Mouse (Mus musculus) kidney, adult 2 months (tissue): ENCODE results near the gene Gdnf. TPM values are rescaled to one million over a fixed set of nuclear protein-coding genes. Genes with fewer than 3 reads are reported as not detected.

ENCODE experiments used
- DNase-seq: peaks from one replicate; pipeline ENCODE4 v3.0.0; 2021
- H3K27ac ChIP-seq: fragments of 200-500 bp; 2 replicates; pipeline ENCODE4 v1.5.1; 2012; ENCODE audit warnings: low read depth, low read length, control low read depth, inconsistent platforms; ENCODE audit not compliant: insufficient read depth
- H3K27me3 ChIP-seq: fragments of 200-500 bp; replicated peaks from 2 replicates; pipeline ENCODE4 v1.6.1; 2012; ENCODE audit warnings: mild to moderate bottlenecking, moderate library complexity, low read length, inconsistent platforms; ENCODE audit not compliant: control insufficient read depth, insufficient read depth
- H3K36me3 ChIP-seq: fragments of 200-500 bp; 2 replicates; pipeline ENCODE4 v1.6.1; 2012; ENCODE audit warnings: mild to moderate bottlenecking, moderate library complexity, low read length, inconsistent platforms; ENCODE audit not compliant: control insufficient read depth, insufficient read depth
- H3K4me1 ChIP-seq: fragments of 200-500 bp; 2 replicates; pipeline ENCODE4 v1.6.1; 2011; ENCODE audit warnings: low read length; ENCODE audit not compliant: control insufficient read depth, insufficient read depth
- H3K4me3 ChIP-seq: fragments of 200-500 bp; 2 replicates; pipeline ENCODE4 v1.5.1; 2011; ENCODE audit warnings: mild to moderate bottlenecking, low read depth, low read length, control low read depth; ENCODE audit not compliant: insufficient read depth
- CTCF ChIP-seq: fragments of 200-500 bp; conservative IDR thresholded peaks from 2 replicates; pipeline ENCODE4 v1.5.1; 2011; ENCODE audit warnings: low read depth, mild to moderate bottlenecking, control low read depth, low read length, moderate library complexity, mixed read lengths; ENCODE audit not compliant: insufficient read depth, insufficient read length
- POLR2A ChIP-seq: fragments of 200-500 bp; IDR thresholded peaks from one replicate; pipeline ENCODE4 v1.6.1; 2011; ENCODE audit warnings: low read depth, low read length, control low read depth
- WGBS: fragments of 180-500 bp; shearing (Covaris S2); methylation state at CpG from one replicate; pipeline ENCODE4 v1.1.7; 2018; 5-methylcytosine and 5-hydroxymethylcytosine counted together
- polyA plus RNA-seq: library from polyadenylated mRNA; depleted of rRNA; stranded (reverse); fragments of >200 nt; gene quantifications from 2 replicates; pipeline ENCODE4 v1.2.3, GENCODE M21; 2012

The Gdnf gene
- polyA plus RNA-seq, 1 experiment, result 0.13 TPM

DNA sequence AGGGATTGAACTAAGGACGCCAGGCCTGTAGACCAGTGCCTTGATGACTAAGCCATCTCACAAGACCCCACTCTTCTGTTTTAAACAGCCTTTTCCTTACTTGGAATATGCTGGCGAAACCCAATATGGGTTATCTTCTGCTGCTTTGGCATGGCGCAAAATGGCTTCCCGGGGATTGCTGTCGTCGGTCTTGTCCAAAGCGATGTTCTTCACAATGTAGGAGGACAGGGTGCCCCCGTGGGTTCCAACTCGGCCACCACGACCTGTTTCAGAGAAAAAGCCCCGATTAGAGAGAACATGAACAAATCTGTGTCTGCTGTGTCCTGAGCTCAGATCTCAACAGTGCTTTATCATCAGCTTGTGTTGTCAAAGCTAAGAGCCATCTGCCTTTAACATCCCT lies 73.5 kb downstream of the Gdnf start:
- Histone ChIP-seq H3K4me1 (no peaks in the 10 kb centered on the region), H3K27me3 (no peaks in the 10 kb centered on the region), H3K4me3 (no peak overlapping the region), H3K27ac (no peak overlapping the region), H3K36me3 (no peaks in the 10 kb centered on the region; the same call in 1 of the 2 replicates)
- DNase-seq, result no peak
- WGBS, result 93% methylated on average over 11 of the region's 11 CpGs
- TF ChIP-seq CTCF (no peak), POLR2A (no peak)

DNA sequence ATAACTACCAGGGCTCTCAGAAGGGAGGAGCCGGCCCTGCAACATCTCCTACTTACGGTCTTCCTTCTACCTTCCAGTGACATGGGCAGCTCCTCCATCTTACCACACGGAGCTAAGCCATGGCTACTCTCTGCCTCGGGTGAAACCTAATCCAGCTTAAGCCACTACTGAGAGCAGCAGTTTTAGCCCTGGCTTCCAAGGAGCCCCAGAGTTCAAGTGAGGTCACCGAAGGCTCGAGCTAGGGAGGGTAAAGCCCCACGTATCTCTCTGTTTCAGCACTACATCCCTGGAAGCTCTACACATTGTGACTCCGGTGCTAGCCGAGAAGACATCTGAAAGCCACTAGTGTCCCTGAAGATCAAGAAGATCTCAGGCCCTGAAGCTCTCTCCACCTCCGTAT lies 74.5 kb downstream of the Gdnf start:
- TF ChIP-seq POLR2A (no peak), CTCF (no peak)
- H3K27ac ChIP-seq, result no peak overlapping the region

DNA sequence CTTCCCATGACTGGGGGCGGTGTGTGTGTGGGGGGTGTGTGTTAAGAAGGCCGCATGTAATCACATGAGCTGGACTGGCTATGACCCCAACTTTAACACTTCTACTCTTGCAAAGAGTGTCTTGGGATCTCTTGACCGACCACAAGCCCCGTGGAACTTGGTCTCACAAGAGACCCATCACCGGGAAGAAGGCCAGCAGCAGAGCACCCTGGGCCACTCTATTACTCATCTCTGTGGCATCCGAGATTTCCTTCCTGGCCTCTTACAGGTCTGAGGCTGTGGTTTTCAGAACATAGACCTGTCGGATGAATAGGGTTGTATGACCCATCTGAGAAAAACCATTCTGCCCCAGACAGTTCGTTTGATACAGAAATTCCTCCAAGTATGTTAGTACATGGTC lies 75.9 kb downstream of the Gdnf start:
- H3K27ac ChIP-seq, result no peak overlapping the region
- WGBS, result 90% methylated on average over 8 of the region's 8 CpGs
- H3K4me3 ChIP-seq, result no peak overlapping the region
- DNase-seq, result no peak
- H3K27me3 ChIP-seq, result no peaks in the 10 kb centered on the region
- H3K36me3 ChIP-seq, result no peaks in the 10 kb centered on the region; the same call in 1 of the 2 replicates
- no peak for TF ChIP-seq CTCF
- no peak for TF ChIP-seq POLR2A
- no peaks in the 10 kb centered on the region for H3K4me1 ChIP-seq

More for the DNA sequence above, 74.5 kb downstream of the Gdnf start:
- Histone ChIP-seq H3K4me1 (no peaks in the 10 kb centered on the region), H3K4me3 (no peak overlapping the region), H3K36me3 (no peaks in the 10 kb centered on the region; the same call in 1 of the 2 replicates), H3K27me3 (no peaks in the 10 kb centered on the region)
- 67% methylated on average over 10 of the region's 10 CpGs for WGBS
- DNase-seq, result no peak
